Mouse (Mus musculus): Measurements from ENCODE around the gene Taf5. TPM values are rescaled to one million over a fixed set of nuclear protein-coding genes. Genes with fewer than 3 reads are reported as not detected.

The Taf5 gene
- polyA plus RNA-seq, 1 experiment from 2014 or later = 8.5 TPM

GRCm38 (mm10) chr19:47049840-47050239, 17.7 kb upstream of the Taf5 start:
- Histone ChIP-seq H3K4me2 (replicated peaks; ENCODE audit: low read depth, low read length) (peak overlapping the region; percentile 54), H3K4me1 (ENCODE audit: control insufficient read depth, insufficient read depth, low read length) (peaks cover 12% of the 10 kb centered on the region; the same call in 1 of the 2 replicates), H3K36me3 (ENCODE audit: control insufficient read depth, insufficient read depth, low read length) (0 out of 2 replicates have a peak, but pooled peaks cover 2% of the 10 kb centered on the region), H3K4me3 (ENCODE audit: low read depth, low read length) (peak overlapping the region; percentile 68), H3K9me3 (ENCODE audit: control insufficient read depth, low read depth, low read length) (no peaks in the 10 kb centered on the region), H3K27ac (ENCODE audit: low read length) (no peak overlapping the region), H3K27me3 (ENCODE audit: control insufficient read depth, insufficient read depth, low read length) (no peaks in the 10 kb centered on the region), H3K9ac (replicated peaks; ENCODE audit: low read depth, low read length) (no peak overlapping the region)
- 3% methylated on average over 7 of the region's 7 CpGs for WGBS
- no peak for ATAC-seq (ENCODE audit: insufficient number of reproducible peaks, insufficient read depth, low FRiP score, low read depth)

- H3K4me3 ChIP-seq (ENCODE audit: low read depth, low read length) = peak within 1 kb of the TSS; percentile 68
- WGBS = under 1% methylated on average over 75 of the region's 75 CpGs
These were observed 17.1 kb upstream of the Taf5 start, which contains the start of gene Pcgf6 for GRCm38 (mm10) chr19:47050271-47051032. Pcgf6 (minus strand) TSS chr19:47050906.

GRCm38 (mm10) chr19:47052927-47053326, 14.6 kb upstream of the Taf5 start:
- peaks cover 12% of the 10 kb centered on the region; the same call in 1 of the 2 replicates for H3K4me1 ChIP-seq (ENCODE audit: control insufficient read depth, insufficient read depth, low read length)
- H3K27me3 ChIP-seq (ENCODE audit: control insufficient read depth, insufficient read depth, low read length) = no peaks in the 10 kb centered on the region
- no peak for ATAC-seq (ENCODE audit: insufficient number of reproducible peaks, insufficient read depth, low FRiP score, low read depth)
- 82% methylated on average over 4 of the region's 4 CpGs for WGBS
- no peak overlapping the region for H3K4me3 ChIP-seq (ENCODE audit: low read depth, low read length)
- no peak overlapping the region for H3K9ac ChIP-seq (replicated peaks; ENCODE audit: low read depth, low read length)
- H3K9me3 ChIP-seq (ENCODE audit: control insufficient read depth, low read depth, low read length) = no peaks in the 10 kb centered on the region
- no peaks in the 10 kb centered on the region for H3K36me3 ChIP-seq (ENCODE audit: control insufficient read depth, insufficient read depth, low read length)
- H3K4me2 ChIP-seq (replicated peaks; ENCODE audit: low read depth, low read length) = no peak overlapping the region
- H3K27ac ChIP-seq (ENCODE audit: low read length) = no peak overlapping the region

More at GRCm38 (mm10) chr19:47050271-47051032, 17.1 kb upstream of the Taf5 start, which contains the start of gene Pcgf6:
- Histone ChIP-seq H3K4me2 (replicated peaks; ENCODE audit: low read depth, low read length) (peak within 1 kb of the TSS; percentile 54), H3K9me3 (ENCODE audit: control insufficient read depth, low read depth, low read length) (no peaks in the 10 kb centered on the region), H3K27ac (ENCODE audit: low read length) (peak within 1 kb of the TSS; percentile 82), H3K36me3 (ENCODE audit: control insufficient read depth, insufficient read depth, low read length) (0 out of 2 replicates have a peak, but pooled peaks cover 2% of the 10 kb centered on the region), H3K9ac (replicated peaks; ENCODE audit: low read depth, low read length) (peak within 1 kb of the TSS; percentile 78), H3K27me3 (ENCODE audit: control insufficient read depth, insufficient read depth, low read length) (no peaks in the 10 kb centered on the region), H3K4me1 (ENCODE audit: control insufficient read depth, insufficient read depth, low read length) (peaks cover 12% of the 10 kb centered on the region; the same call in 1 of the 2 replicates)
- ATAC-seq (ENCODE audit: insufficient number of reproducible peaks, insufficient read depth, low FRiP score, low read depth) = peak; percentile 89

- WGBS = 72% methylated on average over 4 of the region's 4 CpGs
- Histone ChIP-seq H3K4me1 (ENCODE audit: control insufficient read depth, insufficient read depth, low read length) (peaks cover 12% of the 10 kb centered on the region; the same call in 1 of the 2 replicates), H3K9me3 (ENCODE audit: control insufficient read depth, low read depth, low read length) (no peaks in the 10 kb centered on the region), H3K4me2 (replicated peaks; ENCODE audit: low read depth, low read length) (no peak overlapping the region), H3K27me3 (ENCODE audit: control insufficient read depth, insufficient read depth, low read length) (no peaks in the 10 kb centered on the region), H3K9ac (replicated peaks; ENCODE audit: low read depth, low read length) (no peak overlapping the region), H3K36me3 (ENCODE audit: control insufficient read depth, insufficient read depth, low read length) (no peaks in the 10 kb centered on the region), H3K27ac (ENCODE audit: low read length) (no peak overlapping the region), H3K4me3 (ENCODE audit: low read depth, low read length) (no peak overlapping the region)
- ATAC-seq (ENCODE audit: insufficient number of reproducible peaks, insufficient read depth, low FRiP score, low read depth) = no peak
These were observed 14.1 kb upstream of the Taf5 start for GRCm38 (mm10) chr19:47053471-47053870.

GRCm38 (mm10) chr19:47057684-47058083, 9.9 kb upstream of the Taf5 start:
- WGBS = 75% methylated on average over 1 of the region's 1 CpGs
- Histone ChIP-seq H3K9ac (replicated peaks; ENCODE audit: low read depth, low read length) (no peak overlapping the region), H3K9me3 (ENCODE audit: control insufficient read depth, low read depth, low read length) (no peaks in the 10 kb centered on the region), H3K27ac (ENCODE audit: low read length) (no peak overlapping the region), H3K4me1 (ENCODE audit: control insufficient read depth, insufficient read depth, low read length) (no peaks in the 10 kb centered on the region), H3K27me3 (ENCODE audit: control insufficient read depth, insufficient read depth, low read length) (no peaks in the 10 kb centered on the region), H3K36me3 (ENCODE audit: control insufficient read depth, insufficient read depth, low read length) (no peaks in the 10 kb centered on the region), H3K4me2 (replicated peaks; ENCODE audit: low read depth, low read length) (no peak overlapping the region), H3K4me3 (ENCODE audit: low read depth, low read length) (no peak overlapping the region)
- ATAC-seq (ENCODE audit: insufficient number of reproducible peaks, insufficient read depth, low FRiP score, low read depth) = no peak

GRCm38 (mm10) chr19:47065860-47066259, 1.7 kb upstream of the Taf5 start:
- 95% methylated on average over 3 of the region's 3 CpGs for WGBS
- no peak overlapping the region for H3K4me3 ChIP-seq (ENCODE audit: low read depth, low read length)
- H3K27ac ChIP-seq (ENCODE audit: low read length) = no peak overlapping the region
- H3K9me3 ChIP-seq (ENCODE audit: control insufficient read depth, low read depth, low read length) = no peaks in the 10 kb centered on the region
- H3K4me1 ChIP-seq (ENCODE audit: control insufficient read depth, insufficient read depth, low read length) = no peaks in the 10 kb centered on the region
- H3K4me2 ChIP-seq (replicated peaks; ENCODE audit: low read depth, low read length) = no peak overlapping the region
- no peak overlapping the region for H3K9ac ChIP-seq (replicated peaks; ENCODE audit: low read depth, low read length)
- no peaks in the 10 kb centered on the region for H3K27me3 ChIP-seq (ENCODE audit: control insufficient read depth, insufficient read depth, low read length)
- ATAC-seq (ENCODE audit: insufficient number of reproducible peaks, insufficient read depth, low FRiP score, low read depth) = no peak
- peaks cover 2% of the 10 kb centered on the region; the same call in 1 of the 2 replicates for H3K36me3 ChIP-seq (ENCODE audit: control insufficient read depth, insufficient read depth, low read length)

- Histone ChIP-seq H3K9ac (replicated peaks; ENCODE audit: low read depth, low read length) (peak overlapping the region; percentile 90), H3K27ac (ENCODE audit: low read length) (peak overlapping the region; percentile 84), H3K36me3 (ENCODE audit: control insufficient read depth, insufficient read depth, low read length) (peaks cover 15% of the 10 kb centered on the region), H3K9me3 (ENCODE audit: control insufficient read depth, low read depth, low read length) (no peaks in the 10 kb centered on the region), H3K4me3 (ENCODE audit: low read depth, low read length) (peak overlapping the region; percentile 99), H3K27me3 (ENCODE audit: control insufficient read depth, insufficient read depth, low read length) (no peaks in the 10 kb centered on the region), H3K4me2 (replicated peaks; ENCODE audit: low read depth, low read length) (peak overlapping the region; percentile 62), H3K4me1 (ENCODE audit: control insufficient read depth, insufficient read depth, low read length) (no peaks in the 10 kb centered on the region)
- under 1% methylated on average over 54 of the region's 72 CpGs for WGBS
- ATAC-seq (ENCODE audit: insufficient number of reproducible peaks, insufficient read depth, low FRiP score, low read depth) = peak; percentile 94
These were observed 522 bp downstream of the Taf5 start for GRCm38 (mm10) chr19:47067924-47068611.

- H3K36me3 ChIP-seq (ENCODE audit: control insufficient read depth, insufficient read depth, low read length) = peaks cover 34% of the 10 kb centered on the region
- WGBS = 85% methylated on average over 3 of the region's 3 CpGs
- H3K4me3 ChIP-seq (ENCODE audit: low read depth, low read length) = no peak overlapping the region
- H3K9me3 ChIP-seq (ENCODE audit: control insufficient read depth, low read depth, low read length) = no peaks in the 10 kb centered on the region
- no peak overlapping the region for H3K27ac ChIP-seq (ENCODE audit: low read length)
- ATAC-seq (ENCODE audit: insufficient number of reproducible peaks, insufficient read depth, low FRiP score, low read depth) = no peak
- H3K9ac ChIP-seq (replicated peaks; ENCODE audit: low read depth, low read length) = no peak overlapping the region
- H3K4me1 ChIP-seq (ENCODE audit: control insufficient read depth, insufficient read depth, low read length) = peaks cover 16% of the 10 kb centered on the region
- H3K4me2 ChIP-seq (replicated peaks; ENCODE audit: low read depth, low read length) = no peak overlapping the region
- no peaks in the 10 kb centered on the region for H3K27me3 ChIP-seq (ENCODE audit: control insufficient read depth, insufficient read depth, low read length)
These were observed 20.7 kb downstream of the Taf5 start for GRCm38 (mm10) chr19:47088226-47088625.
